ENCODE assay signal across 11 mouse cellular contexts in genomic region chr1:94053530-94054216, GRCm38 (mm10). TPM values are rescaled to one million over a fixed set of nuclear protein-coding genes. Genes with fewer than 3 reads are reported as not detected.
A peak's percentile ranks its signal among the peaks of the same experiment; 100 is the strongest.
DNase-seq lines count a peak whose midpoint lies in the region; ATAC-seq and TF ChIP-seq lines count a peak whose summit lies in the region.
"Had no signal": no experiment of that assay in that cellular context is flagged by ENCODE, and none has a peak within 500 bp of the region (broad histone marks: within the 10 kb centered on the region; RNA-seq: fewer than 3 reads in every experiment).

No protein-coding gene starts in this region.

- intact Hi-C loops in gastrocnemius, adult 2 months (cut with DNase I) = no loop called here

- 61% methylated on average over 7 of the region's 7 CpGs for WGBS in limb, embryonic 12.5 days
- WGBS in limb, embryonic 10.5 days = 80% methylated on average over 7 of the region's 7 CpGs

- H3K36me3 ChIP-seq in limb, embryonic 12.5 days = no peaks in the 10 kb centered on the region
- no peaks in the 10 kb centered on the region for H3K36me3 ChIP-seq in limb, embryonic 10.5 days

- no peak for DNase-seq in limb, embryonic 10.5 days (ENCODE audit: low spot score)
- peak; percentile 73 to 81 for DNase-seq in left cerebral cortex, adult 18-20 months (ENCODE audit: low spot score in 2 of 2)
- DNase-seq in telencephalon, adult 2 months (ENCODE audit: low read depth, low spot score) = peak; percentile 93
- DNase-seq in gastrocnemius, adult 2 months = no peak
- DNase-seq in ovary, adult 18-20 months (ENCODE audit: low spot score) = no peak
- DNase-seq: cerebellum, adult 11 months had no signal

- H3K9ac ChIP-seq in limb, embryonic 12.5 days (replicated peaks) = no peak overlapping the region

- peak overlapping the region; percentile 72; the same call in 1 of the 2 replicates for H3K27ac ChIP-seq in limb, embryonic 12.5 days
- H3K27ac ChIP-seq in limb, embryonic 10.5 days = no peak overlapping the region
- no peak overlapping the region for H3K27ac ChIP-seq in gastrocnemius, adult 2 months
- H3K27ac ChIP-seq: kidney, postnatal 0 days had no signal

- H3K27me3 ChIP-seq in limb, embryonic 12.5 days = no peaks in the 10 kb centered on the region
- no peaks in the 10 kb centered on the region for H3K27me3 ChIP-seq in limb, embryonic 10.5 days (ENCODE audit: low read depth, poor library complexity, severe bottlenecking)

- no peaks in the 10 kb centered on the region for H3K9me3 ChIP-seq in limb, embryonic 12.5 days
- H3K9me3 ChIP-seq in limb, embryonic 10.5 days (replicated peaks) = no peaks in the 10 kb centered on the region
- H3K9me3 ChIP-seq: megakaryocyte, embryonic 14.5 days had no signal

- TF ChIP-seq CTCF in gastrocnemius, adult 2 months (IDR thresholded peaks at IDR 0.05) = no peak

- H3K4me3 ChIP-seq in limb, embryonic 12.5 days (replicated peaks) = no peak overlapping the region
- no peak overlapping the region for H3K4me3 ChIP-seq in limb, embryonic 10.5 days
- no peak overlapping the region for H3K4me3 ChIP-seq in gastrocnemius, adult 2 months
- H3K4me3 ChIP-seq: megakaryocyte, embryonic 14.5 days had no signal

- H3K4me2 ChIP-seq in limb, embryonic 12.5 days = no peak overlapping the region

- ATAC-seq in limb, embryonic 12.5 days (ENCODE audit: insufficient number of reproducible peaks, insufficient read depth, low FRiP score, low TSS enrichment, low read depth) = no peak
- ATAC-seq in frontal cortex, adult (ENCODE audit: low TSS enrichment) = peak; percentile 94

- peaks cover 8% of the 10 kb centered on the region; the same call in 1 of the 2 replicates for H3K4me1 ChIP-seq in limb, embryonic 12.5 days (replicated peaks)
- H3K4me1 ChIP-seq in limb, embryonic 10.5 days = peaks cover 7% of the 10 kb centered on the region; the same call in 1 of the 2 replicates
- H3K4me1 ChIP-seq: megakaryocyte, embryonic 14.5 days had no signal

RNA-seq across cellular contexts. Expression of gene Pdcd1, which starts 1.3 kb away (rescaled TPM):
- polyA plus RNA-seq in limb, embryonic 12.5 days (2016; fragmentation: Nextera tagmentation; extraction: Ambion mirVana) = not detected in 2 replicates
- polyA plus RNA-seq in limb, embryonic 10.5 days (2016; fragmentation: Nextera tagmentation; extraction: Ambion mirVana) = not detected in 2 replicates
- under 1 TPM in 1 of 2 experiments, not detected in 1; 0.16 TPM for total RNA-seq in left cerebral cortex, adult 18-20 months (2021)
- total RNA-seq in gastrocnemius, adult 2 months (2021) = not detected
- polyA plus RNA-seq: kidney, postnatal 0 days had no signal

RNA-seq across cellular contexts. Expression of gene Neu4, which starts 33.4 kb away (rescaled TPM):
- not detected in 2 replicates for polyA plus RNA-seq in limb, embryonic 12.5 days (2016; fragmentation: Nextera tagmentation; extraction: Ambion mirVana)
- not detected in 2 replicates for polyA plus RNA-seq in limb, embryonic 10.5 days (2016; fragmentation: Nextera tagmentation; extraction: Ambion mirVana)
- total RNA-seq in left cerebral cortex, adult 18-20 months (2021) = 1 to 10 TPM; 4.4 to 4.8 TPM
- total RNA-seq in gastrocnemius, adult 2 months (2021) = not detected
- polyA plus RNA-seq: gonadal fat pad, adult 2 months; kidney, postnatal 0 days had no signal

Comparison
In these comparisons a context has a peak if more than half of its experiments do, and no peak if none do; other contexts are left out.
1. DNase-seq: peak in left cerebral cortex, adult 18-20 months (2 of 2) and telencephalon, adult 2 months (single experiment); none in limb, embryonic 10.5 days (single experiment), gastrocnemius, adult 2 months (single experiment) and ovary, adult 18-20 months (single experiment).
2. RNA of gene Neu4, which starts 33.4 kb away (total RNA-seq): 4.4 to 4.8 TPM in left cerebral cortex, adult 18-20 months; not detected in gastrocnemius, adult 2 months; every median in the first group is over 4 times any median in the second.